Mouse (Mus musculus) limb, embryonic 11.5 days (tissue): ENCODE data around the gene Ube2cbp. TPM values are rescaled to one million over a fixed set of nuclear protein-coding genes. Genes with fewer than 3 reads are reported as not detected.

Source experiments
- ATAC-seq: fragments of 200-750 bp; cut with Nextera tagmentation; 2 replicates; pipeline ENCODE4 v1.8.0; 2017; ENCODE audit warnings: low read depth; ENCODE audit not compliant: insufficient number of reproducible peaks, low FRiP score, low TSS enrichment
- DNase-seq: peaks from one replicate; pipeline ENCODE4 v3.0.0-alpha.2; 2015; ENCODE audit warnings: low spot score
- H3K27ac ChIP-seq: fragments of 300-500 bp; sonication (generic); replicated peaks from 2 replicates; pipeline ENCODE4 v1.5.1; 2014; ENCODE audit warnings: low read depth, mild to moderate bottlenecking, low read length
- H3K27me3 ChIP-seq: fragments of 300-500 bp; sonication (generic); 2 replicates; pipeline ENCODE4 v1.6.1; 2014; ENCODE audit warnings: mild to moderate bottlenecking, low read length, mixed read lengths; ENCODE audit not compliant: control insufficient read depth, insufficient read depth
- H3K36me3 ChIP-seq: fragments of 300-500 bp; sonication (generic); 2 replicates; pipeline ENCODE4 v1.6.1; 2014; ENCODE audit warnings: mild to moderate bottlenecking, low read length, moderate library complexity, mixed read lengths; ENCODE audit not compliant: control insufficient read depth, insufficient read depth
- H3K4me1 ChIP-seq: fragments of 300-500 bp; sonication (generic); 2 replicates; pipeline ENCODE4 v1.6.1; 2014; ENCODE audit warnings: low read length, mixed read lengths; ENCODE audit not compliant: control insufficient read depth, insufficient read depth
- H3K4me2 ChIP-seq: fragments of 300-500 bp; sonication (generic); 2 replicates; pipeline ENCODE4 v1.6.1; 2014; ENCODE audit warnings: low read depth, mild to moderate bottlenecking, moderate library complexity; ENCODE audit not compliant: severe bottlenecking
- H3K4me3 ChIP-seq: fragments of 300-500 bp; sonication (generic); 2 replicates; pipeline ENCODE4 v1.5.1; 2014; ENCODE audit warnings: low read depth, low read length
- H3K9ac ChIP-seq: fragments of 300-500 bp; sonication (generic); 2 replicates; pipeline ENCODE4 v1.6.1; 2014; ENCODE audit warnings: mild to moderate bottlenecking, low read length
- H3K9me3 ChIP-seq: fragments of 300-500 bp; sonication (generic); 2 replicates; pipeline ENCODE4 v1.6.1; 2016; ENCODE audit warnings: low read length; ENCODE audit not compliant: control insufficient read depth
- WGBS: fragments of 180-500 bp; shearing (Covaris S2); extraction: QIAGEN DNeasy Blood & Tissue Kit; methylation state at CpG from one replicate; pipeline ENCODE4 v1.1.7; 2014; 5-methylcytosine and 5-hydroxymethylcytosine counted together
- polyA plus RNA-seq: library from polyadenylated mRNA; unstranded; fragments of >200 nt; fragmentation: Nextera tagmentation; extraction: Ambion mirVana; gene quantifications from 2 replicates; pipeline ENCODE4 v1.2.1, GENCODE M21; 2014

Ube2cbp gene
- polyA plus RNA-seq, 1 experiment from 2014 or later = 8.0 TPM

- Histone ChIP-seq H3K4me1 (no peaks in the 10 kb centered on the region), H3K27me3 (no peaks in the 10 kb centered on the region), H3K9ac (no peak overlapping the region), H3K27ac (no peak overlapping the region), H3K36me3 (no peaks in the 10 kb centered on the region), H3K4me2 (no peak overlapping the region), H3K9me3 (no peaks in the 10 kb centered on the region), H3K4me3 (no peak overlapping the region)
- 51% methylated on average over 2 of the region's 2 CpGs for WGBS
- ATAC-seq = no peak
- no peak for DNase-seq
These were observed 198.1 kb downstream of the Ube2cbp start for GRCm38 (mm10) chr9:86266658-86267057.

Other genes with a start within 250 kb of the Ube2cbp start
- gene Dop1a, start 2.2 kb upstream of the Ube2cbp start, polyA plus RNA-seq = 11.8 and 13.1 TPM in 2 replicates
- 30.0 and 31.9 TPM in 2 replicates for gene Pgm3, start 106.9 kb upstream of the Ube2cbp start, polyA plus RNA-seq
- 1.5 and 2.2 TPM in 2 replicates for gene Rwdd2a, start 107.0 kb upstream of the Ube2cbp start, polyA plus RNA-seq
- 10.0 and 11.4 TPM in 2 replicates for gene Me1, start 231.0 kb upstream of the Ube2cbp start, polyA plus RNA-seq